Mouse (Mus musculus) limb, embryonic 14.5 days (tissue): Measurements from ENCODE around the gene Map2k4. TPM values are rescaled to one million over a fixed set of nuclear protein-coding genes. Genes with fewer than 3 reads are reported as not detected.

Experiments used
- ATAC-seq: fragments of 200-750 bp; cut with Nextera tagmentation; 2 replicates; pipeline ENCODE4 v1.8.0; 2017; ENCODE audit warnings: low read depth, moderate number of reproducible peaks, moderate TSS enrichment; ENCODE audit not compliant: low FRiP score
- DNase-seq: peaks from one replicate; pipeline ENCODE4 v3.0.0-alpha.2; 2015; ENCODE audit warnings: low spot score
- H3K27ac ChIP-seq: fragments of 300-500 bp; sonication (generic); replicated peaks from 2 replicates; pipeline ENCODE4 v1.5.1; 2014; ENCODE audit warnings: low read depth, mild to moderate bottlenecking, low read length, moderate library complexity, mixed read lengths
- H3K27me3 ChIP-seq: fragments of 300-500 bp; sonication (generic); 2 replicates; pipeline ENCODE4 v1.6.1; 2014; ENCODE audit warnings: low read length, mixed read lengths; ENCODE audit not compliant: control insufficient read depth, insufficient read depth
- H3K36me3 ChIP-seq: fragments of 300-500 bp; sonication (generic); 2 replicates; pipeline ENCODE4 v1.6.1; 2014; ENCODE audit warnings: mild to moderate bottlenecking, low read length, moderate library complexity, mixed read lengths; ENCODE audit not compliant: control insufficient read depth, insufficient read depth
- H3K4me1 ChIP-seq: fragments of 300-500 bp; sonication (generic); 2 replicates; pipeline ENCODE4 v1.6.1; 2014; ENCODE audit warnings: antibody characterized with exemption, low read length, mixed read lengths; ENCODE audit not compliant: control insufficient read depth, insufficient read depth
- H3K4me2 ChIP-seq: fragments of 300-500 bp; sonication (generic); replicated peaks from 2 replicates; pipeline ENCODE4 v1.6.1; 2014; ENCODE audit warnings: low read depth, mild to moderate bottlenecking, low read length, moderate library complexity; ENCODE audit not compliant: severe bottlenecking
- H3K4me3 ChIP-seq: fragments of 300-500 bp; sonication (generic); replicated peaks from 2 replicates; pipeline ENCODE4 v1.5.1; 2014; ENCODE audit warnings: low read length
- H3K9ac ChIP-seq: fragments of 300-500 bp; sonication (generic); 2 replicates; pipeline ENCODE4 v1.6.1; 2014; ENCODE audit warnings: mild to moderate bottlenecking, low read depth, low read length, moderate library complexity; ENCODE audit not compliant: severe bottlenecking
- H3K9me3 ChIP-seq: fragments of 300-500 bp; sonication (generic); 2 replicates; pipeline ENCODE4 v1.6.1; 2016; ENCODE audit warnings: low read length; ENCODE audit not compliant: control insufficient read depth
- POLR2A ChIP-seq: fragments of 200-500 bp; IDR thresholded peaks from 2 replicates; pipeline ENCODE4 v1.8.0; 2012; ENCODE audit warnings: inconsistent platforms, mild to moderate bottlenecking, moderate library complexity, borderline replicate concordance; ENCODE audit not compliant: insufficient read depth, insufficient read length; ENCODE audit errors: extremely low read depth
- WGBS: fragments of 180-500 bp; shearing (Covaris S2); extraction: QIAGEN DNeasy Blood & Tissue Kit; methylation state at CpG from one replicate; pipeline ENCODE4 v1.1.7; 2014; 5-methylcytosine and 5-hydroxymethylcytosine counted together
- microRNA counts: library from miRNA; unstranded; fragments of <30 nt; microRNA quantifications from one replicate; lab custom pipeline; 2016
- microRNA-seq: library from miRNA; unstranded; fragments of <30 nt; microRNA quantifications from one replicate; pipeline ENCODE4, GENCODE M21; 2016
- polyA plus RNA-seq, 2 experiments: library from polyadenylated mRNA; depleted of rRNA in 1 of 2; stranded (reverse) in 1 of 2; unstranded in 1 of 2; fragments of >200 nt; fragmentation: Nextera tagmentation in 1 of 2; extraction: Ambion mirVana in 1 of 2; gene quantifications; 2 replicates each; pipeline versions ENCODE4 v1.2.1 to v1.2.3; 2012 to 2014

Gene Map2k4
- polyA plus RNA-seq, 2 experiments: 40.2 to 68.8 TPM

GRCm38 (mm10) chr11:65640261-65640660 lies 147.8 kb downstream of the Map2k4 start:
- H3K4me3 ChIP-seq: no peak overlapping the region
- H3K4me1 ChIP-seq: no peaks in the 10 kb centered on the region
- no peak for ATAC-seq
- no peaks in the 10 kb centered on the region for H3K9me3 ChIP-seq
- no peaks in the 10 kb centered on the region for H3K27me3 ChIP-seq
- 81% methylated on average over 6 of the region's 6 CpGs for WGBS
- DNase-seq: no peak
- H3K4me2 ChIP-seq: no peak overlapping the region
- H3K9ac ChIP-seq: no peak overlapping the region
- TF ChIP-seq POLR2A: no peak
- H3K36me3 ChIP-seq: no peaks in the 10 kb centered on the region
- H3K27ac ChIP-seq: no peak overlapping the region

MicroRNAs within 50 kb of the gene (microRNA counts, 519-probe panel; counts per million panel counts)
- microRNA mmu-miR-744 (lab: Ali Mortazavi, UCI): not detected

Small RNA genes lying within 50 kb of the gene (microRNA-seq; reads per million reads assigned to microRNA genes)
- gene Mir744: 5,715 reads per million, percentile 90 among the genes with 10 or more reads in this experiment

Other genes with a start within 250 kb of the Map2k4 start
- gene Zkscan6, start 18.9 kb upstream of the Map2k4 start, polyA plus RNA-seq (2012; rRNA removed): 6.7 and 7.7 TPM in 2 replicates
- gene Zkscan6, start 18.9 kb upstream of the Map2k4 start, polyA plus RNA-seq (2014; fragmentation: Nextera tagmentation; extraction: Ambion mirVana): 14.5 and 14.9 TPM in 2 replicates